Mouse (Mus musculus) embryo, embryonic 11.5 days (tissue): ENCODE results near the gene Myo3b.

ENCODE experiments used
- DNase-seq: peaks from one replicate; pipeline ENCODE4 v3.0.0-alpha.2; 2012; ENCODE audit warnings: low read depth, low spot score

Gene Myo3b

DNA sequence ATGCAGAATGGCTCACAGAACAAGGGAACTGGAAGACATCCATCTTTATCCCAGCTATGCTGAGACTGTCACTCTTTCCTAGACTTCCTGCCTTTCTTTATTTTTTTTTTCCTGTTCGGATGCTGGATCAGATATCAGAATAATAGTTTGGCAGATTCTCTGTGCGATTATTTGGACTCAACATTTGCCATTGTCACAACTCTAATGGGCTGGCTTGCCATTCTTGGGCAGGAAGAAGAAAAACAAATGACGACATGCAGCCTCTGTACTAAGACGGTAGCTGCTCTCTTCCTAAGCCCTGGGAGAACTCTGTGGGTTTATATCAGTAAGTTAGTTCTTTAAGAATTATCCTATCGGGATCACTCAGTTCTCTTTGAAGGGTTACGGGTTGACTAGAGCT, 89.7 kb downstream of the Myo3b start:
- no peak for DNase-seq

DNA sequence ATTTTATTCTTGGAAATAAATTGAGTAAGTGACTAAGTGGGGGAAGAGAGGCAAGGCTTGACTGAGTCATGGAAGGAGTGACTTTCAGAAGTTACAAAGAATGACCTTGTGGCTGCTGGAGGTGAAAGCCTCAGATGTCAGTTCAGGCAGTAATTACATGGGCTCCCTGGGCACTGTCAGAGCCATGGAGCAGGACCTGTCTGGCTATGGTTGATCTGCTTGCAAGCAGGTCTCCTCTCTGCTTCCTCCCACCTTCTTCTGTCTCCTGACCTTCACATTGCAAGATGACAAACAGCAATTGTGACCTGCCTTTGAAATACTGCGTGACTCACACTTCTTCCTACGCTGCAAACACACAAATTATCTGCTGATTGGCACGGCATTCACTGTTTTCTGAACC, 90.6 kb downstream of the Myo3b start:
- DNase-seq = no peak

DNA sequence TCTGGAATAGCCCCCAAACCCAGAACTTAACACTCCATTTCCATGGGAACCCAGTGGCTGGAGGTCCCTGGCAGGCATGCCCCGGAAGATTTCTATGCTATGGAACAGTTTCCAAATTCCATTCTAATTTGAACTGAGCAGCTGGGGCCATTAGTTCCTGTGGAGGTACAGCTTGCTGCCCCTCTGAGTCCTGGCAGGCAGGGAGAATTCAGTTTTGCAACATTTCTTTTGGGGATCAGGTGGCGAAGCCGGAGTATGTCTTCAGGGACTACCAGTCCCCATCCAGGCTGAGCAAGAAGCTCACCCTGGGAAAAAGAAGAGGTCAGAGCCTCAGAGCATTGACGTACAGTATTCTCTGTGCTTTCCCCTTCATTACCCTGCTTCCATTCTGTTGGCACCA, 94.4 kb downstream of the Myo3b start:
- no peak for DNase-seq

DNA sequence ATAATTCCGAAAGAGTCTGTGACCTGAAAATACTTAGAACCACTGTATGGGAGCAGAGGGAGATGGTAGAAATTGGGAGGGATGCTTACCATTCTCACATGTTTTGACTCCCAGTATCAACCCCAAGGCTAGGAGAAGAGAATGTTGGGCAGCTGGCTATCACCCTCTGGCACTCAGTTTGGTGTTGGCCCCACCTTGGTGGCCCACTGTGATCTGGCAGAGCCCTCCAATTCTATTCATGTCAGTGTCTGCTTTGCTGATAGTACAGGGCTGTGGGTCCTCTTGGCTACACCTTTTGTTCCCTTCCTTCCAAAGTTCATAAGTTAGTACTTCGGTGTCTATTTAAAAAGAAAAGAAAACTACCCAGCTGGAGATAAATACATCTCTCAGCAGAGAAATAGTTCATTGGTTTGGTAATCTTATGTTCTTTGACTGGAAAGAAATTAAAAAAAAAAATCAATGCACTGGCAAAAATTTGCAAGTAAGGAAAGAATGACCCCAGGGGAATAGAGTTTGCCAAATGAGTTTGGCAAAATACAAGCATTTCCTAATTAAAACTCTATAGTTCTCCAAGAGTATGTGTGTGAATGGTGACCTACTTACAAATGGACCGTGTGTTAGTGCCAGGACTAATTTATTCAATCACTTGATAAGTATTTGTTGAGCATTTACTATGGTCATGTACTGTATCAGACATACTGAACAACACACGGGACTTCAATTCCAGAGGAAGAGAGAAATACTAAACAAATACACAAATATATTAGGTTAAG, 98.5 kb downstream of the Myo3b start:
- no peak for DNase-seq

DNA sequence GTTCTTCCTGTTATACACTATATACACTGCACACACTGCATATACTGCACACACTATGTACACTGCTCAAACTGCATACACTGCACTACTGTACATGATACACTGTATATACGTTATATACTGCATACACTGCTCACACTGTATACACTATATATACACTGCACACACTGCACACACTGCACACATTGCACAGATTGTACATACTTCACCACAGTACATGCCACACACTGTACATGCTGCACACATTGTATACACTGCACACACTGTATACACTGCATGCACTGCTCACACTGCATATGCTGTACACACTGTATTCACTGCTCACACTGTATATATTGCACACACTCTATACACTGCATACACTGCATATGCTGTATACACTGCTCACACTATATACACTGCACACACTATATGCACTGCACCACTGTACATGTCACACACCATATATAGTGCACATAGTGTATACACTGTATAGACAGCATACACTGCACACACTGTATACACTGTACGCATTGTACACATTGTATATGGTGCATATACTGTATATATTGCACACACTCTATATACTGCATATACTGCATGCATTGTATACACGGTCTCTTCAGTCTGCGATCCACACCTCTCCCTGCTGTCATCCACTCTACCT, 104.7 kb downstream of the Myo3b start:
- no peak for DNase-seq

DNA sequence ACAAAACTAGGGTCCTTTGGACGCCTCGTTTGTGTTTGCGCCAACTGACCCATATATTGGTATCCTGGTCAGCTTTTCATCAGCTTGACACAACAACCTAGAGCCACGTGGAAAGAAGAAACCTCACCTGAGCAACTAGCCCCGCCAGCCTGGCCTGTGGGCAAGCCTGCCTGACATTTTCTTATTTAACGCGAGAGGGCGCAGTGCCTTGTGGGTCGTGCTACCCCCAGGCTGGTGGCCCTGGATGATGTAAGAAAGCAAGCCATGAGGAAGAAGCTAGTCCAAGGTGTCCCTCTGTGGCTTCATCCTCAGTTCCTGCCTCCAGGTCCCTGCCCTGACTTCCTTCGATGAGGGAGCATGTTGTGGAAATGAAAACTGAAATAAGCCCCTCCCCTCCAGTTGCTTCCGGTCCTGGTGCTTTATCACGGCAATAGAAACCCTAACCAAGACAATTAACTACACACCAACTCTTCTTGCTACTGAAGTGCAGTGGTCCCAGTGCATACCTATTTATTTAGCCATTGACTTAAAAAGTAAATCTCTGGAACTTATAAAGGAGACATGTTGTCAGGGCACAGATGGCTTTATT, 108.2 kb downstream of the Myo3b start:
- DNase-seq = no peak

DNA sequence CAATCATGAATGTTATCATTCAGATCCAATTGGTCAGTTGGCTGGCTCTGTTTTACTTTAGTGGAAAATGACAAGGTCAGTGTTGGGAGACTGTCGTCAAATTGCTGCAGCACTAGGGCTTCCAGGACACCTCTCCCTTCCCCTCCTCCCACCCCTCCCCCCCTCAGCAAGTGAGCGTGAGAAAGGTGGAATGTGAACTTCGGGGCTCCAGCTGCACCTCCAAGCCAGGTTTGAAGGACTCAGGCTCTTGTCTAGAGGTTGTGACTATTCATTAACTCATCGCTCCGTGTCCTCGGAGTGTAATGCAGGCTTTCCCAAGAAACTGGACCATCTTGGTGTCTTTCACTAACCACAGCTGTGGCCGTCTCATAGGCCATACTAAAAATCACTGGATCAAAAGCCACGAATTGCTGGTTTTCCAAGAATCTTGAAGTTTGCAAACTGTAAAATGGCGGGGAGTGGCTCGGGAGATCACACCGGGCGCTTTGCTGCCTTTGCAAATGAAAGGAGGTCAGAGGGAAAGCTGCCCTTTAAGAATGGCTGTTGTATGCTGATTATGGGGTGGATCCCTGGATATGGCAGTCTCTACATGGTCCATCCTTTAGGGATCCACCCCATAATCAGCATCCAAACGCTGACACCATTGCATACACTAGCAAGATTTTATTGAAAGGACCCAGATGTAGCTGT, 110.0 kb downstream of the Myo3b start:
- no peak for DNase-seq

DNA sequence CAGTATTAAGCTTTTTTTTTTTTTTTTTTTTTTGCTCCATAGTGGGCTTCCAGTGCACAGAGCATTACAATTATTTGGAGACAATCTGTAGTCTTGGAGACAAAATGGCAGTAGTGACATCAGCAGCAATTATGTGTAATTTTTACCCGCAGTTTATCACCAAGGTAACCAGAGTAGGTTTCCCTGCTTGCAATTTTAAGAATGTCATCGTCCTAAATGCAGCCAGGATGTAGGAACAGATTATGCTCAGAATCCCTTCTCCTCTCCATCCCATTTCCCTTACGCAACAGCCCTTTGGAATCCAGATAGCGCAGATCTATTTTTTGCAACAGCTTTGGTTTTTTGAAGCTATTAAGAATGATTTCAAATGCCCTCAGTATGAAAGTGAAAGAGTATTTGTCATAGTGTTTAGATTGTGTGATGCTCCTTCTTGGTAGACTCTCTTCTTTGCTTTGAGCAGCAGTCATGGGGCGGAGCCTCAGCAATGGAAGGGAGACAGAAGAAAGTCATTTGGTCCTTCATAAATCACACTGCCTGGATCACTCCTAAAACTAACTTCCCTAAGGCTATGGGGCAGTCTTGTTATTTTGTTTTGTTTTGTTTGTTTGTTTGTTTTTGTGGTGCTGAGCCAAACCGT, 111.6 kb downstream of the Myo3b start:
- no peak for DNase-seq

DNA sequence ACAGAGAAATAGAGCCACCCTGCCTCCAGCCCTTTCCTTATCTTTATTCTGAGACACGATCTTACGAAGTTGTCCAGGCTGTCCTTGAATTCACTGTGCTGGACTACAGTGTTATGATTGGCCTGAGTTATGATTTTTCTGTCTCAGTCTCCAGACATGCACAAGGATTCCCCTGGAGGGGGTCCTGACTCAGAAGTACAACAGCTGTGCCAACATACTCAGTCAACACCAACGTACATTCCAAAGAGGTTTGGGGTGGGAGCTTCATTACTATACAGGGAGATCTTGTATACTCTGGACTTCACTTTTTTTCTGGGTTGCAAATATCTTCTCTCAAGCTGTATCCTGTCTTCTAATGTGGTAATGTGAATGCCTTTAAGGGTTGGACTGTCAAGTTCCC, 113.0 kb downstream of the Myo3b start:
- DNase-seq = no peak

DNA sequence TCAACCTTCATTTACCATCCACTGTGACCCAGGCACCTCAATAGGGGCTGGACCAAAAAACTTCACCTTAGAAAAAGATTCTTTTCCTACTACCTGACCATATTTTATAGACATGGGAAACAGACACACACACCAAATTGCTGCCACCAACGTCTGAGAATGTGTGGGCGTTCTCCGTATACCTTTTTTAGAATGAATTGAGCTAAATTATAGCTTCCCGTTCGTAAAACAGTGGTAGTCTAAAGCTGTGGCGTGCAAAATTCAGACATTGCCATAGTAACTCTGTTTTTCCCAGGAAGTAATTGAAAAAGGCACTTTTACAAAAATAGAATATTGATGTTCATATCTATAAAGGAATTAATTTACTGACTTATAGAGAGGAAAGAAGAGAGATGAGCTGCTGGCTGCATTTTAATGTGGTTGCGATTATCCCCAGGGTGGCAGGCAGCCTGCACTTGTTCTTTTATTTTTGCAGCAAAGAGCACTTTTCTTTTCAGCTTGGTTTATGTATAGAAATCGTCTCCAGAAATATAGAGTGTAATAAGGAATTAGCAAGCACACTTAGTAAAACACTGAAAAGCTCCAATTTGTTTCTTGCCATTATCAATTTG, 116.4 kb downstream of the Myo3b start:
- DNase-seq = no peak

DNA sequence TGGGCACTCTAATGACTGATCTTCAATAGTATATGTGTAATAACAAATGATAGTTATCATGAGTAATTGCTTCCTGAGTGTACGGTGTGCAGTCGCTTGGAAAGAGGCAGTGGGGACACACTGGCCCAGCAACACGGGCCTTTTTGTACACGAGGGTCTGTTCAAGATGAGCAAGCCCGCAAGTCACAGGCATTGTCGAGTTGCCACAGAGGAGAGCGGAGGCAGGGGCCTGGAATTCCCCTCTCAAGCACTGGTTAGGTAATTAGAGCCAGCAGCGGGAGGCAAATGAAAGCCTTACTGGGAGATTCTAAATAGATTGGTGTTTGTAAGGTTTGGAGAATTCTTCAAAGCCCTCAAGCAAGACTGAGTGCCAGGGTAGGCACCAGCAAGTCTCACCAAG, 120.6 kb downstream of the Myo3b start:
- DNase-seq = no peak

DNA sequence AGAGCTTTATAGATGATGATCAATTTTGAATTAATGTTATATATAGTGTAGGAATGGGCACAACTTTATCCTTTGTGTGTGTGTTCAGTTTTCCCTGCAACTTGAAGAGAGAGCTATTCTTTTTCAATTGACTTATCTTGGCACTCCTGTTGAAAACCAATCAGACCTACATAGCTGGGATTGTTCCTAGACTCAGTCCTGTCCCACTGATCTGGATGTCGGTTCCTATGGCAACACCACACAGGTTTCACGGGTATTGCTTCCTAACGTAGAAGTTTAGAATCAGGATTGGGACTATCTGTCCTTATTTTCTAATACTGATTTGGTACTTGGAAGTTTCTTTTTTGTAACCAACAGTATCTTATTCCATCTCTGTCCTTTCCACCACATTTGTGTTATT, 127.3 kb downstream of the Myo3b start:
- no peak for DNase-seq

DNA sequence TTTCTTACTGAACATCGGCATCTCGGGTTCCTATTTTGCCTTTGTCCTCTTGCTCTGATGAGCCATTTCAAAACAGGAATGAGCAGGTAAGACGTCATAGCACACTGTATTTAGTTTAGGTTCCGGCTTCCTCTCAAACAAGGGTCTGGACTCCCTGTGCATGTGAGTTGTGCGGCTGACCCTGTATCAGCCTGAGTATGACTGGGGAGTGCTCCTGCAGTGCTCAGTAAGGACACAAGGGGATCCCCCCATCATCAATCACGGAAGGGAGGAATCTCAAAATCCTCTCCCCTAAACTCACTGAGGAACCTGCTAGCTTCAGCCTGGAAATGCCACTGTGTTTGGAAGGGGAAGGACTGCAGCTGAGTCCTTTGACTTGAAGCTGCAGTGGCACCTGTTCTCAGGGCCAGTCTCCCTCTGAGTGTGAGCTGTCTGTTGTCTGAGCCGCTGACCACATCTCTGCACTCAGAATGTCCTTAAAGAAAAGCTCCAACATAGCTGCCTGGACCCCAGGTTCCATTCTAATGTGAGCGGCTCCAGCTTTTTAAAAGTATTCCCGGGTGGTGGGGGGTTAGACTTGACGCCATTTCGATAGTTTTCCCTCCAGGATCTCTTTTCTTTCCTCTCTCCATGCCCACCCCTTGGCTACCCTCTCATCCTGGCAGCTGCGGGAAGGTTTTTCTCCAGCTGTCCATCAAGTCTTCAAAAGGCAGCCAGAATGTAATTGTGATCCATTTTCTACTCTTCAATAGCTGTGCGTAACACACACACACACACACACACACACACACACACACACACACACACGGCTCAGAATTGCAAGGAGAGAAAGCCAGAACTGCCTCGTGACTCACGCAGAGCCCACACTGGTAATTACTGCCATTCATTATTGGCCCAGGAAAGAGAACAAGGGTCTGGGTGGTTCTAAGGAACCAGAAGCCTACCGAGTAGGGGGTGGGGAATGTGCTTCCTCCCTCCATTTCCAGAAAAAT, 129.3 kb downstream of the Myo3b start:
- DNase-seq = no peak

DNA sequence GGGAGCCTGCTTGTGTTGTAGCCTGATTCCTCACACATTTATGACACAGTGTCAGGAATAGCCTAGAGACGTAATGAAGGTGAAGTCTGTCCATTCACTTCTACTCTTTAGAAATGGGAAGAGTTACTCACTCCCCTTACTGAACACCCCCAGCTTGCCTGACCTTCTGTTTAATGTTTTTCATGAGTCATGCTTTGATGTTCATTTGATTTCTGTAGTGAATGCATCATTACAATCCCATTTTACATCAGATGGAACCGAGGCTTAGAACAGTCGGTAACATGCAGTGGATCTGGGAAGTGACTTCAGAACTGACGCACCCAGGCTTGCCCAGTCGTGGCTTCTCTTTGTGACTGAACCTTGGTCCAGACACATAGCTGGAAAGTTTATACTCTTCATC, 131.5 kb downstream of the Myo3b start:
- DNase-seq = no peak

DNA sequence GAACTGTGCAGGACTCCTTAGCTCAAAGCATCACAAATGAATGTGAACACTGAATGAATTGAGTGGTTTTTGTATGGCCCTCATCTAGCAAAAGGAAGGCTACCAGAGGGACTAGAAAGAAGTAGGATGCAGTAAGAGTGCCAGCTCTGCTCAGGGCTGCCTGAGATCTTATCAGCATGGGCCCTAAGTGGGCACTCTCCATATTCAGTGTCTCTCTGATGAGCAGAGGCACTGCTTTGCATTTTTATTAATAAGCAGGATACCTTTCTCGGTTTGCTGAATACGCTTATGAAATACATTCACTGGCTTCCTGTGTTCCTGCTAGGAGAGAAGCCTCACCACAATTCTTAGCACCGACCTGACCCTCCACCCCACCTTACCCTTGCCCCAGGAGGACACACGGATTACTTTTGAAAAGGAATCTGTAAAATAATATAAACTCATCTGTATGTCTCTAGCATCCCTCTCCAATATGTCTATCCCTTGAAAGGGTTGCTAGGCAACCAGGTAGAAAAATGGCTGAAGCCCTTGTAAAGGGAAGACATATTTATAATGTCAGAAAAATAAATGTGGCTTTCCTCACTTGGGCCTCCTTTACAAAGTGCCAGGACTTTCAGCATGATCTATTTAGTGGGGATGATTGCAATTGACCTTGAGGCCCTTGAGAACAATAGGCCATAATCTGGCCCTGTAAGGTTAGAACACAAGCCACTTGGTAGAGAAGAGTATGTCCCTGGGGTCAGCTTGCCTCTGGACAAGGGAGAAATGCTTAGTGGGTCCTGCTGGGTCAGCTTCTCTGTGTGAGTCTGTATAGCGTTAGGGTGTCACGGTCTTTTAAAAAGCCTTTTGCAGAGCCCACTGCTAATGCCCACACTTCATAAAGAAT, 138.1 kb downstream of the Myo3b start:
- no peak for DNase-seq

DNA sequence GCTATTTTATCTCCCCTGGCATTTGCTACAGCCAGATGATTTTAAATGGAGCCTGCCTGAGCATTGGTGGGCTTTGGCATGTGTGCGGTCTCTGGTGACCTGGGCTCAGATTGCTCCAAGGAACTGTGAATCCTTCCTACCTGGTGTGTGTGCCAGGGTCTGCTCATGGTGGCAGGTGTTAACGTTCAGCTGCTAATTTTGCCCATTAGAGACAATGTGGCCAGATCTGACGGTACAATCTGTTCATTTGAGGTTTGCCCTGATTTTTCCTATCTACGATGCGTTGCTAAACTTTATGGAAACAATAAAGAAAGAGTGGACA, 138.7 kb downstream of the Myo3b start:
- DNase-seq = no peak

DNA sequence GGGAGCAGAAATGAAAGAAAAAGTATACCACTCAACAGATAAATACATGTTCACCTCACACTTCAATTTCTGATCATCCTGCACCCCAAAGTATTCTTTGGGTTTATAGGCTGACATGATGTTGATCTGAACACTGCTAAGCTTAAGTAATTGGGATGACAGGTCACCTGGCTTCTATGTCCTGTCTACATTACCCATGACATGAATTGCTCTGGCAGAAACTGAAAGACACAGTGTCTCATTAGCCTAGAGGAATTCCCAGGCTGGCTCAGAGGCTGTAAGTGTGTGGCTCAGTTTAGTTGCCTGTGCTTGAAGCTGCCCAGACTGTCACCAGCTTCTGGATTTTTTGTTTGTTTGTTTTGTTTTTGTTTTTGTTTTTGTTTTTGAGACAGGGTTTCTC, 139.3 kb downstream of the Myo3b start:
- DNase-seq = no peak

DNA sequence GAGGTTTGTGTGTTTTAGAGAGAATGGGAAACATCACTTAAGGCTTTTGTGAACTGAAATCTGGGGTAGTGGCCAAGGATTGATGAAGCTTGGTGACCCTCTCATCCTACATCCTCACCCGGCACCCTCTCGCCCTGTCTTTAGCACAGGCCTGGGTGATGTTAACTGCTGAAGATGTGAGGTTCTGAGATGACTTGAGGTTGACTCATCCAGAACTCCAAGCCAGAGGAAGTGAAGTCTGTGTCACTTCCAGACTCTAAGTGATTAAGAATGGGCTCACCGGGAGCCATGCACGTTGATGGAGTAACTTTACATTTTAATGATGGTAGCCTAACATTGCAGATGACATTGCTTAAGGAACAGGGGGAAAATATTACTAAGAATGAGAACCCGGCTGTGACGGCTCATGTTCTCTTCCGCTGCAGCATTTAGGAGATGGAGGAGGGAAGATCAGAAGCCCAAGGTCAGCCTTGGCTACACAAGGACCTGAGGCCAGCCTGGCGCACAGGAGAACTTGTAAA, 143.3 kb downstream of the Myo3b start:
- no peak for DNase-seq

DNA sequence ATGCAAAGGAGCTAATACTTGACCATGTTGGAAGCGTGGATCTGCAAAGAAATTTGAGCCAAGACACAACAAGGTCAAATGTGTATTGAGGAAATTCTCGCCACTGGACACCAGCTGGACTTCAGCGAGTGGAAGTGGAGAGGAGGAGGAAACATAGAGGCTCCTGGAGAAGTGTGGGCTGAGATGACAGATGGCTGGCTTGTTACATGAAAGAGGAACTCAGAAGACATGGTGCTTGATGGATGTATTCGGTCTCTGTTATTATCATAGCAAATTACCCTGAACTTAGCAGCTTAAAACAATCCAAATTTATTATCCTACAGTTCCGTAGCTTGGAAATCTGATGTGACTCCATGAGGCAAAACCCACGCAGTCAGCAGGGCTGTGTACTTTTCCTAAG, 148.1 kb downstream of the Myo3b start:
- DNase-seq = no peak
